ENCODE assay signal across 8 mouse cellular contexts in the genomic region with DNA sequence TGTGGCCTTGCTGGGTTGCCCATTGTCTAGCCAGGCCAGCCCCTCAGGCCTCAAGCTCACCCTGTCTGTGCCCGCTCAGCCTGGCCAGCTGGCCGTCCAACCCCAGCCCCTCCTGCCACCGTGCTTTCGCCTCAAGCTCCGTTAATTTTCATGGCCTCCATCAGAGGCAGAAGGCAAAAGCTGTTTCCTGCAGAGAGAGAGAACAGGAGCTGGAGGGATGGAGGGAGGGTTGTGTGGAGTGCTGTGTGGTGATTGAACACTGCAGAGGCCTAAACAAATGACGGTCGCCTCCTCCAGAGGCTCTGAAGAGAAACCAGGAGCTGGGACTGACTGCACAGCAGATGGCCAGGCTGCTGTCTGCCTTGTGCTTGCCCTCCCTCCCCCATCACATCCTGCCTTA.
A peak's percentile ranks its signal among the peaks of the same experiment; 100 is the strongest.
DNase-seq lines count a peak whose midpoint lies in the region; ATAC-seq and TF ChIP-seq lines count a peak whose summit lies in the region.

No protein-coding gene starts in this region.

- no peak overlapping the region for H3K4me3 ChIP-seq in intestine, embryonic 14.5 days (ENCODE audit: low read depth, low read length)
- H3K4me3 ChIP-seq in intestine, postnatal 0 days (ENCODE audit: low read depth, low read length), result no peak overlapping the region
- H3K4me3 ChIP-seq in forebrain, embryonic 16.5 days (replicated peaks; ENCODE audit: low read length), result no peak overlapping the region
- H3K4me3 ChIP-seq in midbrain, embryonic 12.5 days, result no peak overlapping the region

- H3K9ac ChIP-seq in intestine, embryonic 14.5 days (ENCODE audit: low read length), result no peak overlapping the region
- H3K9ac ChIP-seq in intestine, postnatal 0 days (ENCODE audit: low read depth, low read length), result no peak overlapping the region
- H3K9ac ChIP-seq in forebrain, embryonic 16.5 days (replicated peaks; ENCODE audit: low read depth, low read length), result no peak overlapping the region
- 0 out of 2 replicates have a peak overlapping the region, but pooled peaks have one; percentile 24 for H3K9ac ChIP-seq in midbrain, embryonic 12.5 days (replicated peaks)

- no peak for TF ChIP-seq CTCF in intestine, postnatal 0 days (IDR thresholded peaks at IDR 0.05; ENCODE audit: low read depth)

- DNase-seq in intestine, embryonic 14.5 days (ENCODE audit: low spot score), result no peak
- peak; percentile 76 for DNase-seq in cerebellum, adult 9-11 months
- no peak for DNase-seq in adrenal gland, postnatal 25 days
- DNase-seq in thymus, postnatal 25 days, result no peak

- no peaks in the 10 kb centered on the region for H3K9me3 ChIP-seq in intestine, embryonic 14.5 days (ENCODE audit: control insufficient read depth, low read length)
- H3K9me3 ChIP-seq in intestine, postnatal 0 days (ENCODE audit: control insufficient read depth), result no peaks in the 10 kb centered on the region
- H3K9me3 ChIP-seq in forebrain, embryonic 16.5 days (ENCODE audit: control insufficient read depth, low read length), result no peaks in the 10 kb centered on the region
- no peaks in the 10 kb centered on the region for H3K9me3 ChIP-seq in midbrain, embryonic 12.5 days

- H3K27ac ChIP-seq in intestine, embryonic 14.5 days (ENCODE audit: low read depth), result peak overlapping the region; percentile 51; the same call in 1 of the 2 replicates
- H3K27ac ChIP-seq in intestine, postnatal 0 days (ENCODE audit: low read depth, low read length), result no peak overlapping the region
- peak overlapping the region; percentile 49 for H3K27ac ChIP-seq in forebrain, embryonic 16.5 days (ENCODE audit: low read length)
- H3K27ac ChIP-seq in midbrain, embryonic 12.5 days (replicated peaks), result peak overlapping the region; percentile 76

- no peak for ATAC-seq in intestine, embryonic 14.5 days (replicated peaks; ENCODE audit: low FRiP score, low TSS enrichment, low read depth)
- ATAC-seq in intestine, postnatal 0 days, result no peak
- ATAC-seq in forebrain, embryonic 16.5 days, result peak; percentile 25; the same call in 1 of the 2 replicates
- ATAC-seq in midbrain, embryonic 12.5 days (ENCODE audit: low FRiP score, low read depth), result peak; percentile 50
- ATAC-seq in erythroid progenitor cell, adult 5-6 weeks (replicated peaks; ENCODE audit: low FRiP score, poor library complexity, severe bottlenecking), result no peak

- no peaks in the 10 kb centered on the region for H3K27me3 ChIP-seq in intestine, embryonic 14.5 days (replicated peaks; ENCODE audit: control insufficient read depth, insufficient read depth, low read length)
- H3K27me3 ChIP-seq in intestine, postnatal 0 days (replicated peaks; ENCODE audit: control insufficient read depth, insufficient read depth, low read length), result no peaks in the 10 kb centered on the region
- H3K27me3 ChIP-seq in forebrain, embryonic 16.5 days (replicated peaks; ENCODE audit: control insufficient read depth, insufficient read depth, low read length), result no peaks in the 10 kb centered on the region
- H3K27me3 ChIP-seq in midbrain, embryonic 12.5 days, result no peaks in the 10 kb centered on the region

- peaks cover 46% of the 10 kb centered on the region for H3K4me1 ChIP-seq in intestine, embryonic 14.5 days (replicated peaks; ENCODE audit: control insufficient read depth, insufficient read depth, low read length)
- H3K4me1 ChIP-seq in intestine, postnatal 0 days (replicated peaks; ENCODE audit: control insufficient read depth, insufficient read depth, low read length), result 0 out of 2 replicates have a peak, but pooled peaks cover 2% of the 10 kb centered on the region
- peaks cover 36% of the 10 kb centered on the region for H3K4me1 ChIP-seq in forebrain, embryonic 16.5 days (replicated peaks; ENCODE audit: control insufficient read depth, insufficient read depth, low read length)
- peaks cover 66% of the 10 kb centered on the region for H3K4me1 ChIP-seq in midbrain, embryonic 12.5 days

- 31% methylated on average over 7 of the region's 7 CpGs for WGBS in intestine, embryonic 14.5 days
- 61% methylated on average over 7 of the region's 7 CpGs for WGBS in intestine, postnatal 0 days
- WGBS in forebrain, embryonic 16.5 days, result 38% methylated on average over 7 of the region's 7 CpGs
- 44% methylated on average over 7 of the region's 7 CpGs for WGBS in midbrain, embryonic 12.5 days

- H3K36me3 ChIP-seq in intestine, embryonic 14.5 days (ENCODE audit: control insufficient read depth, insufficient read depth, low read length), result peaks cover 25% of the 10 kb centered on the region
- H3K36me3 ChIP-seq in intestine, postnatal 0 days (ENCODE audit: control insufficient read depth, insufficient read depth), result peaks cover 16% of the 10 kb centered on the region; the same call in 1 of the 2 replicates
- H3K36me3 ChIP-seq in forebrain, embryonic 16.5 days (ENCODE audit: control insufficient read depth, insufficient read depth), result no peaks in the 10 kb centered on the region
- H3K36me3 ChIP-seq in midbrain, embryonic 12.5 days, result peaks cover 50% of the 10 kb centered on the region

- H3K4me2 ChIP-seq in intestine, embryonic 14.5 days (ENCODE audit: low read length), result no peak overlapping the region
- no peak overlapping the region for H3K4me2 ChIP-seq in intestine, postnatal 0 days (replicated peaks; ENCODE audit: low read depth)
- H3K4me2 ChIP-seq in forebrain, embryonic 16.5 days (ENCODE audit: low read length), result no peak overlapping the region
- no peak overlapping the region for H3K4me2 ChIP-seq in midbrain, embryonic 12.5 days (replicated peaks)

Comparison
In these comparisons a context has a peak if more than half of its experiments do, and no peak if none do; other contexts are left out.
1. ATAC-seq: peak in forebrain, embryonic 16.5 days (single experiment) and midbrain, embryonic 12.5 days (single experiment); none in intestine, embryonic 14.5 days (single experiment), intestine, postnatal 0 days (single experiment) and erythroid progenitor cell, adult 5-6 weeks (single experiment).